Mouse (Mus musculus): ENCODE results near the gene Adamts17.

GRCm38 (mm10) chr7:67087759-67088158, 248.2 kb downstream of the Adamts17 start:
- no peak for TF ChIP-seq CTCF (conservative IDR thresholded peaks at IDR 0.05; ENCODE audit: low read length)
- TF ChIP-seq NANOG (IDR thresholded peaks at IDR 0.05; ENCODE audit: borderline replicate concordance, low read length): no peak

Data from E14TG2a.4 (cell line).